Mouse (Mus musculus): ENCODE data around the gene Inip. TPM values are rescaled to one million over a fixed set of nuclear protein-coding genes. Genes with fewer than 3 reads are reported as not detected.

Gene Inip
- polyA plus RNA-seq, 1 experiment from 2014 or later = 95.9 TPM

DNA sequence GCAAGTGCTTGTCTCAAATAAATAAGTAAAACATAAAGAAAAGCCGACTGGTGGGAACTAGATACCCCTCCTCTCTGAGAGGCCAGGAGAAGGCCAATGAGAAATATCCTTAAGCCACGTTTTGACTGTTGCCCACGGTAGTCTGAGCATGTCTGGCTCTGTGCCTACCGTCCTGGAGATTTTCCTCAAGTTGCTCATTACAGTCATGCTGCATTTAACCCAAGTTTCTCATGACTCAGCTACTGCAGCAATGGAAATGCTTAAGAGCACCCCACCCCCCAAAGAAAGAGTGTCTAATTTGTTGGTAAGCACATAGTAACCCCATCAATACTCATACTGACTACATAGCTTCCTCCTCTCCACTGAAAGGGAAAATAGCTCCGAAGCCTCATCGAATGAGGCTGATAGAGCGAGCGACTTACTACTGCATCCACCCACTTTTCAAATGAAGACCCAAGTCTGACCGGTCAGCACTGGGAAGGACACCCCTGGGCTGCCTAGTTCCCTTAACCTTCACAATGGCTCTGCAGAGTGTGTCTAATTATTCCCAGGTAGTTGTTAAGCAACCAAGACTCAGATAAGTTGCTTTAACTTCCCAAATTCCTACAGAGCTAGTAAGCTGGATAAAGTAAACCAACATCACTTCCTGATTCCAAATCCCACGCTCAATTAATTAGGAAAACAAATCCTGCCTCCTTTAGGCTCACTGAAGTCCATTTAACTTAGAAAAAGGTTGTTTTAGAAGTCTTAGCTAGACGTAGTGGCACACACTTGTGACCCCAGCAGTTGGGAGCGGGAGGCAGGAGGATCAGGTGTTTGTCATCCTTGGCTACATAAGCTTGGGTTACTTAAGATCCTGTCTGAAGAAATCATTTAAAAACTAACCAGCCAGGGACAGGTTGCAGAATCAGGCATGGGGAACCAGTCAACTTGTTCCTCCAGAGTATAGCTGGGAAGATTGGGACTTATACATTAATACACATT lies 43.6 kb downstream of the Inip start:
- H3K9me3 ChIP-seq (ENCODE audit: control insufficient read depth, low read length) = no peaks in the 10 kb centered on the region
- H3K4me1 ChIP-seq (ENCODE audit: control insufficient read depth, insufficient read depth, low read length) = no peaks in the 10 kb centered on the region
- peaks cover under 1% of the 10 kb centered on the region; the same call in 1 of the 2 replicates for H3K36me3 ChIP-seq (ENCODE audit: control insufficient read depth, insufficient read depth, low read length)
- H3K4me3 ChIP-seq (ENCODE audit: low read depth, low read length) = no peak overlapping the region
- ATAC-seq (ENCODE audit: insufficient read depth, low FRiP score, low TSS enrichment) = no peak
- H3K27me3 ChIP-seq (ENCODE audit: control insufficient read depth, insufficient read depth, low read length) = no peaks in the 10 kb centered on the region
- no peak for DNase-seq (ENCODE audit: low spot score)
- no peak overlapping the region for H3K9ac ChIP-seq (ENCODE audit: low read length)
- H3K4me2 ChIP-seq (ENCODE audit: low read depth) = no peak overlapping the region
- no peak overlapping the region for H3K27ac ChIP-seq (ENCODE audit: low read depth, low read length)
- WGBS = 84% methylated on average over 12 of the region's 12 CpGs

DNA sequence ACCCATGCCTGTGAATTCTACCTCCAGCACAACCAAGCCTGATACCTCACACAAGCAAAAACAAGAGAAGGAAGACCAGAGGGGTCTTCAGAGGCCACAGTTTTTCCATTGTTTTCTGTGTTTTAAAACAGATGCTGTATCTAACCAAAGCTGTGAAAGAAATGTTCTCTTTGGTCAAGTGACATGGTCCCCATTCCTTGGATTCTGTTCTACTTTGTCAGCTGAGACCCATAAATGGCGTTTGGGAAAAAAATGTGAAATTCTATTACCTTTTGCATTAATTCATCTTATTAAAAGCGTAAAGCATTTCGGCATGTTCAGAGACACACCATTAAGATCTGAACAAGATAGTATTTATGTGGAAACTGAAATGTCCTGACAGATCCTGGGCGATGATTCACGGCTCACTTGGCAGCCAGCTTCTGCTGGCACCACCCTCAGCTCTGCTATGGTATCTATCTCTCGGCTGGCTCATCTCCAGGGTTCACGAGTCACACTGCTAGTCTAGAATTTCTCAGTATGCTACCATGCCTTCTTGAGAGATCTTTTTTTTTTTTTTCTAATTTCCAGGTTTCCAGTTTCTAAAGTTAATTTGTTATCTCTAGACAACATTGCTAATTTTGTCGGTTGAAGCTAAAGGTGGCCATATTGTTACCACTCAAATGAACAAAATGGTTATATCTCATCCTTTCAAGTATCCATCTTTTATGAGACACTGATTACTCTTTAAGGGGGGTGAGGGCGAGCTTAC lies 44.9 kb downstream of the Inip start:
- Histone ChIP-seq H3K4me2 (ENCODE audit: low read depth) (no peak overlapping the region), H3K9me3 (ENCODE audit: control insufficient read depth, low read length) (no peaks in the 10 kb centered on the region), H3K4me1 (ENCODE audit: control insufficient read depth, insufficient read depth, low read length) (no peaks in the 10 kb centered on the region), H3K27me3 (ENCODE audit: control insufficient read depth, insufficient read depth, low read length) (no peaks in the 10 kb centered on the region), H3K27ac (ENCODE audit: low read depth, low read length) (no peak overlapping the region), H3K4me3 (ENCODE audit: low read depth, low read length) (no peak overlapping the region), H3K9ac (ENCODE audit: low read length) (no peak overlapping the region), H3K36me3 (ENCODE audit: control insufficient read depth, insufficient read depth, low read length) (peaks cover 6% of the 10 kb centered on the region; the same call in 1 of the 2 replicates)
- DNase-seq (ENCODE audit: low spot score) = no peak
- no peak for ATAC-seq (ENCODE audit: insufficient read depth, low FRiP score, low TSS enrichment)
- 90% methylated on average over 9 of the region's 9 CpGs for WGBS

DNA sequence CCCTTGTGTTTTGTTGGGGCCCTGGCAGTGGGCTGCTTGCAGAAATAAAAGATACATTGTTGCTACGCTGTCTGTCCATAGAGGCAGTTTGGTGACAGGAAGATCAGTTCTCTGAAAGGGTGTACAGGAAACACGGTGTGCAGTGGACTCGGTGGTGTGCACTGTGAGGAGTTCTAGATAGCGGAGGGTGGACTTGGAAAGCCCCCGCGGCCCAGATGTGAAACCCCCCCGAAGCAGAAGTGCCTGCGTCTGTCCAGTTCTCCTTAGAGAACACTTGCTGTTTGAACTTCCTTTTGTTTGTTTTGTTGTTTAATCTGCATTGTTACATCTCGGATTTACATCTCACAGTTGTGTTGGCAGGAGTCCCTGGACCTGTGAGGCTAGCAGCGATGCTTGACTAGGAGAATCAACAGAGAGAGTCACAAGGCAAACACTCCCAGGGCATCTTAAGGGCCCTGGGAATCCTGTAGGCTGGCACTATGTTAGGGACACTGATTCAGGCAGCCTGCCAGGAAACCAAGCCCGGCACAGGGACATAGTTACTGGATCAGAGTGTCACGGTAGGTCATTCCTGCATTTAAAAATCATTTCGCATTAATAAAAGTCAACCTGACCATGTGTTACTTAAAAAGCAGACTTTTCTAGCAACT lies 47.8 kb downstream of the Inip start:
- Histone ChIP-seq H3K4me2 (ENCODE audit: low read depth) (no peak overlapping the region), H3K9ac (ENCODE audit: low read length) (no peak overlapping the region), H3K27me3 (ENCODE audit: control insufficient read depth, insufficient read depth, low read length) (no peaks in the 10 kb centered on the region), H3K9me3 (ENCODE audit: control insufficient read depth, low read length) (no peaks in the 10 kb centered on the region), H3K4me1 (ENCODE audit: control insufficient read depth, insufficient read depth, low read length) (no peaks in the 10 kb centered on the region), H3K27ac (ENCODE audit: low read depth, low read length) (no peak overlapping the region), H3K4me3 (ENCODE audit: low read depth, low read length) (no peak overlapping the region), H3K36me3 (ENCODE audit: control insufficient read depth, insufficient read depth, low read length) (peaks cover 6% of the 10 kb centered on the region; the same call in 1 of the 2 replicates)
- ATAC-seq (ENCODE audit: insufficient read depth, low FRiP score, low TSS enrichment) = no peak
- no peak for DNase-seq (ENCODE audit: low spot score)
- 85% methylated on average over 13 of the region's 13 CpGs for WGBS

DNA sequence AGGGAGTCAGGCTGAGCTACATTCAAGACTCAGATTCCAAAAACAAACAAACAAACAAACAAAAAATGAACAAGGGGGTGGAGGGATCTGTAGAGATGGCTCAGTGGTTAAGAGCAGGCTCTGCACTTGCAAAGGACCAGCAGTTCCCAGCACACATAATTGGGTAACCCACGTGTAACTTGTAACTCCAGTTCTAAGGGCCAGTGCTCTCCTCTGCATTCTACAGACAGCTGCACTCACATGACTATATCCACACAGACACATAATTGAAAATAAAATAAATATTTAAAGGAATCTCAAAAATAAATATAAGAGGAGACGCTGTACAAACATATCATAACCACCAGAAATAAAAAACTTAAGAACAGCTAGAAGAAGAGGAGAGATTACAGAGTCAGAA lies 61.5 kb downstream of the Inip start:
- Histone ChIP-seq H3K9ac (ENCODE audit: low read length) (no peak overlapping the region), H3K4me1 (ENCODE audit: control insufficient read depth, insufficient read depth, low read length) (no peaks in the 10 kb centered on the region), H3K9me3 (ENCODE audit: control insufficient read depth, low read length) (0 out of 2 replicates have a peak, but pooled peaks cover 3% of the 10 kb centered on the region), H3K36me3 (ENCODE audit: control insufficient read depth, insufficient read depth, low read length) (no peaks in the 10 kb centered on the region), H3K4me2 (ENCODE audit: low read depth) (no peak overlapping the region), H3K4me3 (ENCODE audit: low read depth, low read length) (no peak overlapping the region), H3K27ac (ENCODE audit: low read depth, low read length) (no peak overlapping the region), H3K27me3 (ENCODE audit: control insufficient read depth, insufficient read depth, low read length) (no peaks in the 10 kb centered on the region)
- WGBS = 87% methylated on average over 2 of the region's 2 CpGs
- ATAC-seq (ENCODE audit: insufficient read depth, low FRiP score, low TSS enrichment) (no peak), DNase-seq (ENCODE audit: low spot score) (no peak)

DNA sequence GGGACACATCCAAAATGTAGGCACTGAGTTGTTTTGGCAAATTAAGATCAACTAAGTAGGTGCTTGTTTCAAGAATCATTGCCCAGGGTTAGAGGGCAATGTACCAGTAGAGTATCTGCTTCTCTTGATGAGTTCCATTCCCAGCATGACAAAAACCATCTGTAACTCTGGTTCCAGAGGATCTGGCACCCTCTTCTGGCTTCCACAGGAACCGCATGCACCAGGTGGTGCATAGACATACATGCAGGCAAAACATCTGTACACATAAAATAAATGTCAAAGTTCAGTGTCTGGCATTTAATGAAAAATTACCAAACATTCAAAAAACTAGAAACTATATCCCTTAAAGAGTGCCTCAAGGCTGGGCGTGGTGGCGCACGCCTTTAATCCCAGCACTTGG lies 62.1 kb downstream of the Inip start:
- no peak overlapping the region for H3K4me3 ChIP-seq (ENCODE audit: low read depth, low read length)
- ATAC-seq (ENCODE audit: insufficient read depth, low FRiP score, low TSS enrichment) (no peak), DNase-seq (ENCODE audit: low spot score) (no peak)
- no peaks in the 10 kb centered on the region for H3K4me1 ChIP-seq (ENCODE audit: control insufficient read depth, insufficient read depth, low read length)
- no peak overlapping the region for H3K27ac ChIP-seq (ENCODE audit: low read depth, low read length)
- no peak overlapping the region for H3K4me2 ChIP-seq (ENCODE audit: low read depth)
- 0 out of 2 replicates have a peak, but pooled peaks cover 3% of the 10 kb centered on the region for H3K9me3 ChIP-seq (ENCODE audit: control insufficient read depth, low read length)
- H3K36me3 ChIP-seq (ENCODE audit: control insufficient read depth, insufficient read depth, low read length) = no peaks in the 10 kb centered on the region
- H3K27me3 ChIP-seq (ENCODE audit: control insufficient read depth, insufficient read depth, low read length) = no peaks in the 10 kb centered on the region
- whole genome bisulfite sequencing = 94% methylated on average over 4 of the region's 4 CpGs
- no peak overlapping the region for H3K9ac ChIP-seq (ENCODE audit: low read length)

DNA sequence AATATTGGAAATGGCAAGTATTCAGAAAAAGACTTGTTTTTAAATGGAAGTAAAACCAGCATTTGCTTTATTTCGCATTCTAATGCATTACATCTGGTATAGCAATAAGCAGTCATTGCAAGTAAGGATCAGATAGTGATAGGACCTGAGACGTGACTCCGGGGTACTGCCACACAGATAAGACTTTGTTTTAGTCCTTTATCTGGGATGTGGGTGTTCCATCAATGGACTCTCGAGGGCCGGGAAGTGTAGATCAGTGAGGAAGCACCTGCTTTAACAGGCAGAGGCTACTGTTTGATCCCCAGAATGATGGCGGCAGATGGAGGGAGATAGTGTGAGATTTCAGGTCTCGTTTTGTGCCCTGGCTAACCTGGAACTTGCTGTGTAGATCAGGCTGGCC lies 69.8 kb downstream of the Inip start:
- 91% methylated on average over 7 of the region's 7 CpGs for WGBS
- Histone ChIP-seq H3K27me3 (ENCODE audit: control insufficient read depth, insufficient read depth, low read length) (no peaks in the 10 kb centered on the region), H3K9me3 (ENCODE audit: control insufficient read depth, low read length) (no peaks in the 10 kb centered on the region), H3K4me1 (ENCODE audit: control insufficient read depth, insufficient read depth, low read length) (no peaks in the 10 kb centered on the region; the same call in 1 of the 2 replicates), H3K36me3 (ENCODE audit: control insufficient read depth, insufficient read depth, low read length) (no peaks in the 10 kb centered on the region), H3K4me3 (ENCODE audit: low read depth, low read length) (no peak overlapping the region), H3K4me2 (ENCODE audit: low read depth) (no peak overlapping the region), H3K9ac (ENCODE audit: low read length) (no peak overlapping the region), H3K27ac (ENCODE audit: low read depth, low read length) (no peak overlapping the region)
- ATAC-seq (ENCODE audit: insufficient read depth, low FRiP score, low TSS enrichment) (no peak), DNase-seq (ENCODE audit: low spot score) (no peak)

DNA sequence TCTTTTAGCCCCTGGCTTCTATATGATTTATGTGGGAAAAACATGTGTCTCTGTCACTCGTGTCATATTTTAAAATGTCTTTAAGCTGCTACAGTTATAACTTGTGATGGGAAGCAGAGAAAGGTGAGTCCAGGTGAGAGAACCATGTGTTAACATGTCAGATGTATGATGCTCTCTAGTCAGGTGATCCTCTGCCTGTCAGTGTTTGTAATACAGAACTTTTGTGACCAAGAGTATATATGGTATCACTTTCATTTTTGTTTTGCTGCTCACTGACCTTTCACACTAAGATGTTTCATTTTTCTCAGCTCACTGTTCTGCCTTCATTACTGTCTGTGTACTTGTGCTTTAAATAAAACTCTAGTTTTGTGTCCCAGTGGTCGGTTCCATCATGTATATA lies 72.5 kb downstream of the Inip start:
- Histone ChIP-seq H3K9ac (ENCODE audit: low read length) (no peak overlapping the region), H3K27me3 (ENCODE audit: control insufficient read depth, insufficient read depth, low read length) (no peaks in the 10 kb centered on the region), H3K27ac (ENCODE audit: low read depth, low read length) (no peak overlapping the region), H3K36me3 (ENCODE audit: control insufficient read depth, insufficient read depth, low read length) (no peaks in the 10 kb centered on the region), H3K4me2 (ENCODE audit: low read depth) (no peak overlapping the region), H3K4me3 (ENCODE audit: low read depth, low read length) (no peak overlapping the region), H3K4me1 (ENCODE audit: control insufficient read depth, insufficient read depth, low read length) (no peaks in the 10 kb centered on the region; the same call in 1 of the 2 replicates), H3K9me3 (ENCODE audit: control insufficient read depth, low read length) (no peaks in the 10 kb centered on the region)
- DNase-seq (ENCODE audit: low spot score) (no peak), ATAC-seq (ENCODE audit: insufficient read depth, low FRiP score, low TSS enrichment) (no peak)
- 98% methylated on average over 2 of the region's 2 CpGs for WGBS

DNA sequence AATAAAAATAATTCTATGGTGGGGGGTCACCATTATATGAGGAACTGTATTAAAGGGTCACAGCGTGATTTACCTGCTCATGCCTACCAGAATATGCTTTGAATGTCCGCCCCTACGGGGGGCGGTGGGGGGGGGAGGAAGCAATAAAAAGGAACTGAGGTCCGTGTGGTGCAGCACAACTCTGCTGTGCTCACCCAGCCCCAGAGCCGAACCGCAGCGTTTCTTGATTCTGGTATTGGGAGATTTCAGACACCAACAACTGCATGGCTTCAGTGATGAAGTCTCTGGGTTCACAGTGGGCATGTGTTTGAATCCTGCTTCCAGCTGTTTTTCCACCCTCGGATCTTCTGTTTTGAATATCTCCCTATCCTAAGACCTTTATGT lies 73.5 kb downstream of the Inip start:
- no peak overlapping the region for H3K4me2 ChIP-seq (ENCODE audit: low read depth)
- 79% methylated on average over 9 of the region's 9 CpGs for WGBS
- H3K9ac ChIP-seq (ENCODE audit: low read length) = no peak overlapping the region
- no peaks in the 10 kb centered on the region; the same call in 1 of the 2 replicates for H3K4me1 ChIP-seq (ENCODE audit: control insufficient read depth, insufficient read depth, low read length)
- ATAC-seq (ENCODE audit: insufficient read depth, low FRiP score, low TSS enrichment) (no peak), DNase-seq (ENCODE audit: low spot score) (no peak)
- no peaks in the 10 kb centered on the region for H3K27me3 ChIP-seq (ENCODE audit: control insufficient read depth, insufficient read depth, low read length)
- no peak overlapping the region for H3K27ac ChIP-seq (ENCODE audit: low read depth, low read length)
- H3K36me3 ChIP-seq (ENCODE audit: control insufficient read depth, insufficient read depth, low read length) = no peaks in the 10 kb centered on the region
- H3K9me3 ChIP-seq (ENCODE audit: control insufficient read depth, low read length) = no peaks in the 10 kb centered on the region
- no peak overlapping the region for H3K4me3 ChIP-seq (ENCODE audit: low read depth, low read length)

All from neural tube, embryonic 11.5 days (tissue).